Mouse (Mus musculus) spleen, adult 12 weeks (tissue): ENCODE measurements around the gene Dynlt1c.
A peak's percentile ranks its signal among the peaks of the same experiment; 100 is the strongest.
"Not testable (repeated sequence)": the region's sequence is repeated elsewhere in the genome, so short reads cannot be mapped to it uniquely, and the experiment has no call there.

Source experiments
- DNase-seq: peaks from one replicate; pipeline ENCODE4 v3.0.0; 2022; ENCODE audit warnings: low spot score

Gene Dynlt1c

GRCm38 (mm10) chr17:6655087-6655511 is 53.6 kb downstream of the Dynlt1c start:
- peak; percentile 56 for DNase-seq

- peak; percentile 67 for DNase-seq
Measured at GRCm38 (mm10) chr17:6655567-6656281, 54.3 kb downstream of the Dynlt1c start, which contains the start of gene Dynlt1f. Gene Dynlt1f (minus strand): TSS chr17:6655900.

- DNase-seq, result not testable (repeated sequence)
Measured at GRCm38 (mm10) chr17:6656471-6656870, 55.0 kb downstream of the Dynlt1c start.

GRCm38 (mm10) chr17:6658801-6659200 is 57.3 kb downstream of the Dynlt1c start, which contains the start of gene Sytl3:
Gene Sytl3 (plus strand): TSS chr17:6659093.
- not testable (repeated sequence) for DNase-seq
